Mouse (Mus musculus): ENCODE results near the gene Gm2000. TPM values are rescaled to one million over a fixed set of nuclear protein-coding genes. Genes with fewer than 3 reads are reported as not detected.

Gene Gm2000
- total RNA-seq, 1 experiment, result 385 TPM

GRCm38 (mm10) chr1:156408004-156408403, 42.2 kb downstream of the Gm2000 start:
- TF ChIP-seq CHD2 (IDR thresholded peaks at IDR 0.05; ENCODE audit: low read depth, low read length), result no peak
- TF ChIP-seq ZNF384 (IDR thresholded peaks at IDR 0.05; ENCODE audit: low read depth, low read length), result no peak
- no peak for TF ChIP-seq HCFC1 (IDR thresholded peaks at IDR 0.05; ENCODE audit: borderline replicate concordance, insufficient read depth, low read length)
- TF ChIP-seq MAFK (IDR thresholded peaks at IDR 0.05; ENCODE audit: insufficient read depth, low read depth, low read length), result no peak
- TF ChIP-seq ZC3H11A (IDR thresholded peaks at IDR 0.05; ENCODE audit: borderline replicate concordance, low read depth, low read length), result no peak
- Histone ChIP-seq H3K4me1 (ENCODE audit: control insufficient read depth in 2 of 2, insufficient read depth in 2 of 2, low read length in 2 of 2, poor library complexity in 1 of 2) (peaks cover 3 to 7% of the 10 kb centered on the region in 2 experiments; a peak in 2 of 4 replicates), H3K9ac (ENCODE audit: insufficient read depth, low read depth, low read length, poor library complexity, severe bottlenecking) (no peak overlapping the region), H3K36me3 (ENCODE audit: control insufficient read depth, insufficient read depth, low read length, poor library complexity, severe bottlenecking) (no peaks in the 10 kb centered on the region), H3K4me3 (ENCODE audit: insufficient read depth in 1 of 2, low read depth in 1 of 2, low read length in 2 of 2, poor library complexity in 1 of 2, severe bottlenecking in 1 of 2) (no peak overlapping the region), H3K9me3 (ENCODE audit: control insufficient read depth, insufficient read depth, low read depth, low read length) (no peaks in the 10 kb centered on the region), H3K27ac (ENCODE audit: insufficient read depth, low read depth, low read length, poor library complexity, severe bottlenecking) (no peak overlapping the region)
- no peak for DNase-seq (ENCODE audit: low read depth, low spot score)
- in situ Hi-C loops (cut with MboI; ENCODE audit: low sequenced_read_pairs in 2 of 2, unreplicated experiment in 2 of 2), result no loop called here

- no peak for DNase-seq (ENCODE audit: low read depth, low spot score)
- in situ Hi-C loops (cut with MboI; ENCODE audit: low sequenced_read_pairs in 2 of 2, unreplicated experiment in 2 of 2), result no loop called here
- no peak overlapping the region for H3K27ac ChIP-seq (ENCODE audit: insufficient read depth, low read depth, low read length, poor library complexity, severe bottlenecking)
- no peaks in the 10 kb centered on the region for H3K9me3 ChIP-seq (ENCODE audit: control insufficient read depth, insufficient read depth, low read depth, low read length)
- H3K36me3 ChIP-seq (ENCODE audit: control insufficient read depth, insufficient read depth, low read length, poor library complexity, severe bottlenecking), result no peaks in the 10 kb centered on the region
- TF ChIP-seq ZC3H11A (IDR thresholded peaks at IDR 0.05; ENCODE audit: borderline replicate concordance, low read depth, low read length) (no peak), CHD2 (IDR thresholded peaks at IDR 0.05; ENCODE audit: low read depth, low read length) (no peak), MAFK (IDR thresholded peaks at IDR 0.05; ENCODE audit: insufficient read depth, low read depth, low read length) (no peak), ZNF384 (IDR thresholded peaks at IDR 0.05; ENCODE audit: low read depth, low read length) (no peak), HCFC1 (IDR thresholded peaks at IDR 0.05; ENCODE audit: borderline replicate concordance, insufficient read depth, low read length) (no peak)
- no peak overlapping the region for H3K9ac ChIP-seq (ENCODE audit: insufficient read depth, low read depth, low read length, poor library complexity, severe bottlenecking)
- peaks cover 2 to 4% of the 10 kb centered on the region in 2 experiments; a peak in 2 of 4 replicates for H3K4me1 ChIP-seq (ENCODE audit: control insufficient read depth in 2 of 2, insufficient read depth in 2 of 2, low read length in 2 of 2, poor library complexity in 1 of 2)
- no peak overlapping the region for H3K4me3 ChIP-seq (ENCODE audit: insufficient read depth in 1 of 2, low read depth in 1 of 2, low read length in 2 of 2, poor library complexity in 1 of 2, severe bottlenecking in 1 of 2)
These were observed 42.7 kb downstream of the Gm2000 start for GRCm38 (mm10) chr1:156408521-156408920.

Other genes with a start within 250 kb of the Gm2000 start
- gene Fam163a, start 161.0 kb upstream of the Gm2000 start, total RNA-seq (2012; rRNA removed), result 0.09 and 0.11 TPM in 2 replicates
- 1.6 and 1.7 TPM in 2 replicates for gene Tdrd5, start 62.4 kb upstream of the Gm2000 start, total RNA-seq (2012; rRNA removed)
- gene Nphs2, start 55.3 kb upstream of the Gm2000 start, total RNA-seq (2012; rRNA removed), result not detected in 2 replicates
- 0.49 and 0.69 TPM in 2 replicates for gene Axdnd1, start 55.1 kb downstream of the Gm2000 start, total RNA-seq (2012; rRNA removed)
- 62.4 and 73.9 TPM in 2 replicates for gene Soat1, start 108.3 kb downstream of the Gm2000 start, total RNA-seq (2012; rRNA removed)
- 19.4 and 20.3 TPM in 2 replicates for gene Gm10031, start 158.0 kb downstream of the Gm2000 start, total RNA-seq (2012; rRNA removed)
- 41.1 and 42.3 TPM in 2 replicates for gene Abl2, start 192.7 kb downstream of the Gm2000 start, total RNA-seq (2012; rRNA removed)

All from ES-E14 (cell line).